Mouse (Mus musculus) limb, embryonic 10.5 days (tissue): ENCODE data around the gene Dars. TPM values are rescaled to one million over a fixed set of nuclear protein-coding genes. Genes with fewer than 3 reads are reported as not detected.

ENCODE experiments used
- DNase-seq: peaks from one replicate; pipeline ENCODE4 v3.0.0-alpha.2; 2017; ENCODE audit warnings: low spot score
- H3K27ac ChIP-seq: fragments of 300-500 bp; sonication (generic); 2 replicates; pipeline ENCODE4 v1.5.1; 2016; ENCODE audit warnings: mild to moderate bottlenecking
- H3K27me3 ChIP-seq: fragments of 300-500 bp; sonication (generic); 2 replicates; pipeline ENCODE4 v1.6.1; 2016; ENCODE audit warnings: low read depth, mild to moderate bottlenecking; ENCODE audit not compliant: poor library complexity, severe bottlenecking
- H3K36me3 ChIP-seq: fragments of 300-500 bp; sonication (generic); 2 replicates; pipeline ENCODE4 v1.6.1; 2016; ENCODE audit warnings: mild to moderate bottlenecking, moderate library complexity
- H3K4me1 ChIP-seq: fragments of 300-500 bp; sonication (generic); 2 replicates; pipeline ENCODE4 v1.6.1; 2016
- H3K4me3 ChIP-seq: fragments of 300-500 bp; sonication (generic); 2 replicates; pipeline ENCODE4 v1.5.1; 2016; ENCODE audit warnings: mild to moderate bottlenecking, moderate library complexity
- H3K9me3 ChIP-seq: fragments of 300-500 bp; sonication (generic); replicated peaks from 2 replicates; pipeline ENCODE4 v1.6.1; 2016; ENCODE audit warnings: mild to moderate bottlenecking
- WGBS: fragments of 180-500 bp; shearing (Covaris S2); methylation state at CpG from one replicate; pipeline ENCODE4 v1.1.7; 2016; 5-methylcytosine and 5-hydroxymethylcytosine counted together
- polyA plus RNA-seq: library from polyadenylated mRNA; unstranded; fragments of >200 nt; fragmentation: Nextera tagmentation; extraction: Ambion mirVana; gene quantifications from 2 replicates; pipeline ENCODE4 v1.2.1, GENCODE M21; 2016

Dars gene
- 148 and 175 TPM in 2 replicates for polyA plus RNA-seq

DNA sequence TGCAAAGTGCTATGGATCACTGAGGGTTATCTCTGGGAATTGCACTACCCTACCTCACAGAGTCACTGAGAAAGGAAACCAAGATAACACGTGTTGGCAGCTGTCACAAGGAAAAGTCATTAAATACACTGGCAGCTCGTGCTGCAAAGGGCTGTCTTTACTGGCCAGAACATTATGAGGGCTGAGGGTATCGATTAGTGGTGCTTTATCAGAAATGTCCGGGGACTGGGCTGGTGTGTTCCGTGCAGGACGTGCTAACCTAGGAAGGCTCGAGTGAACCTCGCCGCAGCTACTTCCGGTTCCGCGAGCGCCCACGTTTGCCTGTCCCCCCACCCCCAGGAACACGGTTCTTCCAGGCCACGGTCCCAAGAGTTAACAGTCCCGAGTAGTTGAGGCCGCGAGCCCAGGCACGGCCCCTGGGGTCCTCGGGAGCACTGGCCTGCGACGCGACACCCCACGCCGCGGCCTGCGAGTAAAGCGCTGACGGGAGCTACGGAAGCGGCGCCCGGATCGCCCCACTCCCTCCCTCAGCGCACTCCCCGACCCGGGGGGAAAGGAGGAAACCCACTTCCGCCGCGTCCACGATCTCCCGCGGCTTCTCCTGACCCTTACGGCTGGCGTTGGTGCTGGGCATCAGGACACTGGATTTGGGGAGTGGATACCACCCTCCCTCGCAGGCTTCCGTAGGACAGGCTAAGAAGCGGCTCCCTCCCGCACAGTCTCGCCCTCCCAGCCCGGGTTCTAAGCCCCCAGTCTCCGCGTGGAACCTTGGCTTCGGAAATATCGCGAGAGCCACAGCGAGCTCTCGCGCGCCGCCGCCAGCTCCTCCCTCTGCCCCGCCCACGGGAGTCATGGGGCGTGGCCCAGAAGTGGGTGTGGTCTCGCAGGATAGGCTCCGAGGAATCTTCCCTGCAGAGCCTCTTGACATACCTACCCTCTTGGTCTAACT, at the start of gene Dars:
Gene Dars (minus strand): TSS at position 785 of the 949 bp plus-strand sequence.
- Histone ChIP-seq H3K9me3 (no peaks in the 10 kb centered on the region), H3K4me3 (peak within 1 kb of the TSS; percentile 89), H3K27ac (peak within 1 kb of the TSS; percentile 98), H3K27me3 (no peaks in the 10 kb centered on the region), H3K36me3 (peaks cover 28% of the 10 kb centered on the region), H3K4me1 (peaks cover 4% of the 10 kb centered on the region)
- peak; percentile 94 for DNase-seq
- under 1% methylated on average over 68 of the region's 68 CpGs for WGBS

DNA sequence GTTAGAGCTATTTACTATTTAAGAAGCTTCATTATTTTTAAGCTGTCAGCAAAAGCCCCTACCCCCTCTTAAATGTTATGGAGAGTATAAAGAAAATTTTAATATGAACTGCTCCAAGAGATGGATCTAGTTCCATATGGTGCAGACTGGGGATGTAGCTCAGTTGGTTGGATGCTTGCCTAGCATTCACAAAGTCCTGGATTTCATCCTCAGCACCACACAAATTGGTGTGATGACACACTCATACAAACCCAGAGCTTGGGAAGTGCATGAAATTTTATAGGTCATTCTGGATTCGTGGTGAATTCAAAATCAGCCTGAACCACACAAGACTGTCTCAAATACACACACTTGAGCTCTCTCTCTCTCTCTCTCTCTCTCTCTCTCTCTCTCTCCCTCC, 49.7 kb upstream of the Dars start:
- Histone ChIP-seq H3K27me3 (no peaks in the 10 kb centered on the region), H3K4me1 (peaks cover under 1% of the 10 kb centered on the region; the same call in 1 of the 2 replicates)

DNA sequence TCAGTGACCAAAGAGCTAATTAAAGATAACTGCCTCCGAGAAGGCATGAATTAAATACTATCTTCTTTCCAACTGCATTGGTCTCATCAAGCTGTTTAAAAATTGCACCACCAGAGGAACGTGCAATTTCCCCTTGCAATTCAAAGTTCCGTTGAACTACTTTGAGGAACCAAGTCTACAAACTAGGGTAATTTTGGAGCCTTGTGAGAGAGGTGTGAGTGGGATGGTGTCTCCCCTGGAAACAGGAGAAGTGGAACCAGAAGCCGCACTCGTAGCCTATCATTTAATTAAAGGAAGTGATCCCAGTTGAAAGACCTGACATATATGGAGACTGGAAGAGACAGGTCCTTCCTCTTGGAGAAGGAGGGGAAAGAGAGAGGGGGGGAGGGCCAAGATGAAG, 46.3 kb upstream of the Dars start:
- DNase-seq, result no peak
- no peak overlapping the region for H3K4me3 ChIP-seq
- no peaks in the 10 kb centered on the region for H3K4me1 ChIP-seq
- no peaks in the 10 kb centered on the region for H3K9me3 ChIP-seq
- no peaks in the 10 kb centered on the region for H3K36me3 ChIP-seq
- 85% methylated on average over 5 of the region's 5 CpGs for WGBS
- no peaks in the 10 kb centered on the region for H3K27me3 ChIP-seq
- no peak overlapping the region for H3K27ac ChIP-seq

More for the DNA sequence above, 49.7 kb upstream of the Dars start:
- H3K36me3 ChIP-seq, result no peaks in the 10 kb centered on the region
- no peak overlapping the region for H3K27ac ChIP-seq
- H3K4me3 ChIP-seq, result no peak overlapping the region
- no peak for DNase-seq
- no peaks in the 10 kb centered on the region for H3K9me3 ChIP-seq
- 85% methylated on average over 1 of the region's 1 CpGs for WGBS

DNA sequence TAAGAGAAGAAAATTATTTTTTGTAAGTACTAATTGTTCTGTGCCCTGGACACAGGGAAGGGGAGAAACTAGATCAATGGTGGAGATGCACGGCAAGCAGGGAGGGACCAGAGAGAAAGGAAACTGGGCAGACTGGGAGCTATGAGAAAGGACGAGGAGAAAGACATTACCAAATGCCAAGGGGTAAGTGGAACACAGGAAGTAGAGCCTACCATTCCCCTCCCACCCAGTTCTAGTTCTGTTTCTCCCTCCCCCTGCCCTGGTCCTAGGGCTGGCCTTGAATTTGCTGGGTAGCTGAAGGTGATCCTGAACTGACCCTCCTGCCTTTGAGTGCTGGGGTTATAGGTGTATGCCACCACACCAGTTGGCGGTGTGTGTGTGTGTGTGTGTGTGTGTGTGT, 45.2 kb upstream of the Dars start:
- no peaks in the 10 kb centered on the region for H3K4me1 ChIP-seq
- DNase-seq, result no peak
- no peaks in the 10 kb centered on the region for H3K36me3 ChIP-seq
- H3K9me3 ChIP-seq, result no peaks in the 10 kb centered on the region
- H3K27ac ChIP-seq, result no peak overlapping the region
- no peak overlapping the region for H3K4me3 ChIP-seq
- WGBS, result 84% methylated on average over 3 of the region's 3 CpGs
- H3K27me3 ChIP-seq, result no peaks in the 10 kb centered on the region

DNA sequence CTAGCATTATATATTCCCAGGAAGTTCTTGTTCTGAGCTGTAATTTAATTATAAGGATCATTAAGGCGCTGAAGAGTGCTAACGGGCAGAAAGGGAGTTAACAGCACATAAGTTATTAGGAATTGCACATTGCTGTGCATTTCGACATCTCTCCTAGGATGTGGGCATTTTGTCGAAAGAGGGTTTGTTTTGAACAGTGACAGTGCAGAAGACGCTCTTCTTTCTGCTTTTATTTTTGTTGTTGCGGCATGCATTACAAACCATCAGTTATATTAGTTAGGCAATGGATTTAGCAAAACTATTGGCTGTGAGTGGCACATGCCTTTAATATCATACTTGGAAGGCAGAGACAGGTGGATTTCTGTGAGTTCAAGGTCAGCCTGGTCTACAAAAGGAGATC, 43.6 kb upstream of the Dars start:
- no peaks in the 10 kb centered on the region for H3K27me3 ChIP-seq
- no peaks in the 10 kb centered on the region for H3K36me3 ChIP-seq
- 87% methylated on average over 6 of the region's 6 CpGs for WGBS
- H3K9me3 ChIP-seq, result no peaks in the 10 kb centered on the region
- no peaks in the 10 kb centered on the region for H3K4me1 ChIP-seq
- no peak overlapping the region for H3K27ac ChIP-seq
- no peak overlapping the region for H3K4me3 ChIP-seq
- DNase-seq, result no peak

DNA sequence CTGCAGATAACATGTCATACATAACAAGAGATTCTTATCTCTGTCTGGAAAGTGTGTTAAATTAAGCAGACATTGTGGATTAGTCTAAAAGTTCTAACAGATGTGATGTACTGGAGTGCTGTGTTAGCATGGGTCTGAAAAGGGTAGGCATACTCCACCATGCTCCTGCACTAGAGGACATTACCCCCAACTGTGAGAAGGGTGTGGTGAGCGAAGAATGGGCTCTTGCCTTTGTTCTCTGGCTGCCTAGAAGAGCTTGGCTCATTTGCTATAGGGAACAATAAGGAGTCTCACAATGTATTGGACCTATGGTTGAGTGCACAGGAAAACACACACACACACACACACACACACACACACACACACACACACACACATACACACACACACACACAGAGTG, 42.3 kb upstream of the Dars start:
- Histone ChIP-seq H3K27ac (no peak overlapping the region), H3K36me3 (no peaks in the 10 kb centered on the region), H3K4me1 (no peaks in the 10 kb centered on the region), H3K27me3 (no peaks in the 10 kb centered on the region), H3K9me3 (no peaks in the 10 kb centered on the region), H3K4me3 (no peak overlapping the region)
- 79% methylated on average over 1 of the region's 1 CpGs for WGBS
- no peak for DNase-seq

DNA sequence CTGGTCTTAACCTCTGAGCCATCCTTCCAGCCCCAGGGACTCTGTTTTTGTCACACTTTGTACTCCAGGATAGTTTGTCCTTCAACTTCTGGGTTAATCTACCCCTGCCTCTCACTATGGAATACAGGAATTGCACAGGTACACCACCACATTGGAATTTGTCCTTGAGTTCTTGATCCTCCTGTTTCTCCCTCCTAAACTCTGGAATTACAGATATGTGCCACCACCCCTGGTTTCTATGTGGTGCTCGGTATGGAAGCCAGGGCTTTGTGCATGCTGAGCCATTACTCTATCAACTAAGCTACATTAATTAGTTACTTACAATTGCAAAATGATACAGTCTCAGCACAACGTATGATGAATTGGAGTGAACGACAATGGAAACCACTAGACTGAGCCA, 41.8 kb upstream of the Dars start:
- 91% methylated on average over 3 of the region's 3 CpGs for WGBS
- no peaks in the 10 kb centered on the region for H3K4me1 ChIP-seq
- no peak for DNase-seq
- H3K27ac ChIP-seq, result no peak overlapping the region
- no peaks in the 10 kb centered on the region for H3K9me3 ChIP-seq
- H3K4me3 ChIP-seq, result no peak overlapping the region
- H3K36me3 ChIP-seq, result no peaks in the 10 kb centered on the region
- no peaks in the 10 kb centered on the region for H3K27me3 ChIP-seq

DNA sequence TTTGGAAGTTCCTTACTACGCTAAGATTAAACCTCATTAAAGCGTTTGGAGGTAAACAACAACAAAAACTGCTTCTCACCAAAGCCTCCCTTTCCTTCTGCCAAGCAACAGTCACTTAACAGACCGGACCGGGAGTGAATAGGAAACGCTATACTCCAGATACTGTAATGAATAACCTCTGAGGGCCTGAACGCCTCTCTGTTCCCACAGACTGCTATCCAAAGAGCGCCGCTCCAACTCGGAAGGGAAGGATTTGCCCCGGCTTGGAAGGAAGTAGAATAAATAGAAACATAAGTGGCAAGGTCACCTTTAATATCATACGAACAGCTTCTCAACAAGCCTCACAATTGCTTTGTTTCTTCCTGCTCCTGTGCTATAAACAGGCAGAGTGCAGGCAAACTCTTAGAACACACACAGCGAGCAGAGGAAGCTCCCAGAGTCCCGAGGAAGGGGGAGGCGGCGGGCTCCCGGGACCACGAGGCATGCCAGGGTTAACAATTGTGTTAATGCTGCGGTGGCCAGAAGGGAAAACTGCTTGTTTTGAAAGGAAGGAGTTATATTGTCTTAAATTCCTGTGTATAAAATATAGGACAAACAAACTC, 39.8 kb upstream of the Dars start:
- H3K4me1 ChIP-seq, result no peaks in the 10 kb centered on the region
- no peak for DNase-seq
- H3K36me3 ChIP-seq, result no peaks in the 10 kb centered on the region
- H3K9me3 ChIP-seq, result no peaks in the 10 kb centered on the region
- 66% methylated on average over 18 of the region's 18 CpGs for WGBS
- H3K27ac ChIP-seq, result no peak overlapping the region
- no peak overlapping the region for H3K4me3 ChIP-seq
- H3K27me3 ChIP-seq, result no peaks in the 10 kb centered on the region

DNA sequence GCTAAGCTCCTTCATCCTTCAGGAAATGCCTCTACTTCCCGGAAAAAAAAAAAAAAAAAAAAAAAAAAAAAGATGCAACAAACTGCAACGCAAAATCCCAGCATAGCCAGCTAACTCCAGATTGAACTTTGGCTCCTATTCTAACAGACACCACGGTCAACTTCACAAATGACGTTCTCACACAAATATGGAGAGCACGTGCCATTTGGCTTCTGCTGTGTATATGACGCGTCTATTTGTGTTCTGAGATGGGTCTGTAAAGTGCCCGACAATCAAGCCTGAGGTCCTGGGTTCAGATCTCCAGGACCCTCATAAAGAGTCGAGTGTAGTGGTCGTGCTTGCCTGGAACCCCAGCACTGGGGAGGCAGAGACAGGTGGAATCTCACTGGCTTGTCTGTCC, 39.1 kb upstream of the Dars start:
- WGBS, result 95% methylated on average over 10 of the region's 10 CpGs
- H3K9me3 ChIP-seq, result no peaks in the 10 kb centered on the region
- DNase-seq, result no peak
- no peaks in the 10 kb centered on the region for H3K27me3 ChIP-seq
- no peaks in the 10 kb centered on the region for H3K36me3 ChIP-seq
- H3K4me3 ChIP-seq, result no peak overlapping the region
- H3K4me1 ChIP-seq, result no peaks in the 10 kb centered on the region
- no peak overlapping the region for H3K27ac ChIP-seq

DNA sequence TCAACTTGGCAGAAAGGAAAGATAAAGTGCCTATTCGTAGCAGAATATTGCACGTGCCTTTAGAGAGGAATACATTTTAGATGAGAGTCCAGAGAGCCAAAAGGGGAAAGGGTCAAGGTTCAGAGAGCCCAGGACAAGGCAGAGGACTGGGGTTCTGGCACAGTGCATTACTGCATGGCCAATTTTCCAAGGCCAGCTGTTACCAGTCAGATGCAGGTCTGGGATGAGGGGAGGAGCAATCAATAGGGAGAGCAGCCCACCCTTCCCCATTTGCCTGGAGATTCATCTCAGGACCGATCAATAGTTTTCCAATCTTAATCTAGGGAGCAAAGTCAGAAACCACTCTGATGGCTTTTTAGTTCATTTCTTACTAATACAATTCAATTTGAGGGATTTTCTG, 35.0 kb upstream of the Dars start:
- Histone ChIP-seq H3K4me3 (no peak overlapping the region), H3K9me3 (no peaks in the 10 kb centered on the region), H3K27ac (no peak overlapping the region), H3K36me3 (no peaks in the 10 kb centered on the region), H3K27me3 (no peaks in the 10 kb centered on the region), H3K4me1 (no peaks in the 10 kb centered on the region)
- no peak for DNase-seq
- WGBS, result 82% methylated on average over 3 of the region's 3 CpGs

DNA sequence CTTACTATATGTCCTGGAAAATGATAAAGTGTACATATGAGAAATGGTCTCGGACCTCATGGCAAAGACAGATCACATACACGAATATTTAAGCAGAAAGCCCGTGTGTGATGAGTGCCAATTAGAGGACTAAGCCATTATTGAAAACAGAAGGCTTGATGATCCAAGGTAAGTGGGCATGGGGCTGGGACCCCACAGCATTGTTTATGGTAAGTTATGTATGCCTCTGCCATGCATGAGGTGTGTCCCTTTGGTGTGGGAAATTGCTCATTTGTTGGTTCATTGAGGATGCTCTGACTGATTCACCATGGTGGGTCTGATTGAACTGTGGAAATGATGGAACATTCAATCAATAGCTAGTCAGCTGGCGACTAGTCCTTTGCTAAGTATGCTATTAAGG, 34.0 kb upstream of the Dars start:
- H3K4me3 ChIP-seq, result no peak overlapping the region
- H3K36me3 ChIP-seq, result no peaks in the 10 kb centered on the region
- H3K9me3 ChIP-seq, result no peaks in the 10 kb centered on the region
- no peak for DNase-seq
- H3K27me3 ChIP-seq, result no peaks in the 10 kb centered on the region
- WGBS, result 82% methylated on average over 4 of the region's 4 CpGs
- H3K4me1 ChIP-seq, result no peaks in the 10 kb centered on the region
- no peak overlapping the region for H3K27ac ChIP-seq

DNA sequence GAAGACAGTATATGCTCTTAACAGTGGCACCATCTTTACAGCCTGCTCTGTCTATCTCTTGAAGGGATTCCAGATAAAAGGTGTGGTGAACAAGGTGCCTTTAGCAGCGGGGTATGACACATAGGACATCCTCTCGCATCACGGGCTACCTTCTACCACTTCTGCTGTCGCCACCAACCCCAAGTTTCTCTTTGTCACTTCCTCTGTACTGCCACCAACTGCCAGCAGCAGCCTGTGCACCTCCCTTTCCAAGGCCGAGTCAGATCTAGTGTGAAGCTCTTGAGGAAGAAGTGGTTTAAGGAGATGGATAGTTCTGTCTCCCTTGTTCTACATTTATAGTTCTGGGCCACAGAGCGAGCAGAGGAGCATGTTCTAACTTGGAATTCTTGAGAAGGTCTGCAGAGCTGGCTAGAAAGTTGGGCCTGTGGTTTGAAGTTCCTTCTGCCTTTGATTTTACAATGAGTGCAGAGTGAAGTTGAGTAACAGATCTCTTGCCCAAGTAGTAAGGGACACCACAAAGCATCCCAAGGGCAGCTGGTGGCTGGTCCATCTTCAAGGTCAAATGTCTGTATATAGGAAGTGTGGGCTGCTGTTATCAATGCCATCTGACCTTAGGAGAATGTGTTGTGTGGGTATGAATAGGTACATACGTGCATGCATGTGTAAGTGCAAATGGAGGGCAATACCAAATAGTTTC, 30.2 kb upstream of the Dars start:
- Histone ChIP-seq H3K4me3 (no peak overlapping the region), H3K27me3 (no peaks in the 10 kb centered on the region), H3K9me3 (no peaks in the 10 kb centered on the region), H3K27ac (no peak overlapping the region), H3K4me1 (no peaks in the 10 kb centered on the region), H3K36me3 (no peaks in the 10 kb centered on the region)
- no peak for DNase-seq
- WGBS, result 88% methylated on average over 7 of the region's 7 CpGs
